Mouse (Mus musculus) megakaryocyte, embryonic 14.5 days (primary cell): ENCODE results near the gene Trpm5.

Experiments
- FLI1 ChIP-seq: IDR thresholded peaks from 2 replicates; pipeline ENCODE4 v1.6.1; 2012; ENCODE audit warnings: low read length, inconsistent platforms, mixed read lengths
- GATA1 ChIP-seq: IDR thresholded peaks from 3 replicates; pipeline ENCODE4 v1.6.1; 2012; ENCODE audit warnings: mixed read lengths, low read length, inconsistent platforms, borderline replicate concordance

- TF ChIP-seq GATA1 (no peak), FLI1 (no peak)
Measured at GRCm38 (mm10) chr7:143106672-143107465, 12.4 kb upstream of the Trpm5 start.
